Mouse (Mus musculus) cerebellum, adult 9-11 months (tissue): ENCODE measurements around the gene Polr2l.

Experiments used
- DNase-seq: peaks from one replicate; pipeline ENCODE4 v3.0.0; 2022

Polr2l gene

DNA sequence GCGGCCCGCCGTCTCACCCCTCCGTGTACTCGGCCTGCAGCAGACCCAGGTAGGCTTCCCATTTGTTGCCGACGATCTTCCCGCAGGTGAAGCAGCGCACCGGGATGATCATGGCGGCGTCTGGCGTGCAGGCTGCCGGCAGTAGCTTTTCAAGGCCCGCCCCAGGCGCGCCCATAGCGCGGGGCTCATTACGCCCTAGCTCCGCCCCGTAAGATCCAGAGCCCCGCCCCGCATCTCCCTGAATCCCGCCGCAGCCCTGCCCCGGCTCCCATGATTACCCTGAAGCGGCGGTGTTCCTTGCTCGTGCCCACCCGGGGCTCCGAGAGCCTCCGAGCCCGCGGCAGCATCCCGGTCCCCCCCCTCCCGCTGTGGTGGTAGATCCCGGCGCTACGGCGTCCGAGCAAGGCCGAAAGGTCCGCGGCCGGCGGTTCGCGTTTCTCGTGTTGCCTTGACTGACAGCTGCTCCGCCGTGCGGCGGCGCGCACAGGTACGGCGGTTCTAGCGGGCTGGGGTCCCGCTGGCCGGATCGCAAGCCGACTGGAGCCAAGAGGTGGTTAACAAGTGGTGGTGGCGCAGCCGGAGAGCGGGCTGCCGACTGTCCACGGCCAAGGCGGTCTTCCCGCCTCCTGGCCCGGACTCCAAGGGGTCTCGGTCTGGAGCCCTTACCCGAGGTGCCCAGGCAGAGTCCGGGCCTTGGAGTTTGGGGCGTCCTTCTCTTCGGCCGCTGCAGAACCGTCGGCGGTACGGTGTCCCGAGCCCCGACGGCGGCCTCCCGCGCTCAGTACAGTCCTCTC is at the start of gene Polr2l, which contains the start of gene Tspan4:
TSS of gene Polr2l (minus strand) at position 122 of the 794 bp plus-strand sequence.
TSS of gene Tspan4 (plus strand) at position 230 of the 794 bp plus-strand sequence.
- peak; percentile 87 for DNase-seq

DNA sequence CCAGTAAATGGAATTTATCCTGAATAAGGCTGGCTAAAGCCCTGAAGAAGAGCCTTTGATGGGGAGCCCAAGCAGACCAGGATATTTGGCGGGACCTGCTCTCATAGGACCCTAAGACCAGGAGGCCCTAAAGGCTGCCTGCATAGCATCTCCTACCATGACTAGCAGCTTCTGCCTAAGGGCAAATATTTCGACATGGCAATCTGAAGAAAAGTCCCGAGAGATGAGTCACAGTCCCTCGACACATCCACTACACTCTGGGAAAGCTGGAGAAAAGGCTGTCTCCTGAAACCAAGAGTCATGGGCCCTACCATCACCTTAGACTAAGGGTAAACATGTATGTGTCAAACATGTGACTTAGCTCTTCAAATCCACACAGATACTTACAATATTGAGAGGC is 49.3 kb upstream of the Polr2l start:
- DNase-seq, result peak; percentile 22

DNA sequence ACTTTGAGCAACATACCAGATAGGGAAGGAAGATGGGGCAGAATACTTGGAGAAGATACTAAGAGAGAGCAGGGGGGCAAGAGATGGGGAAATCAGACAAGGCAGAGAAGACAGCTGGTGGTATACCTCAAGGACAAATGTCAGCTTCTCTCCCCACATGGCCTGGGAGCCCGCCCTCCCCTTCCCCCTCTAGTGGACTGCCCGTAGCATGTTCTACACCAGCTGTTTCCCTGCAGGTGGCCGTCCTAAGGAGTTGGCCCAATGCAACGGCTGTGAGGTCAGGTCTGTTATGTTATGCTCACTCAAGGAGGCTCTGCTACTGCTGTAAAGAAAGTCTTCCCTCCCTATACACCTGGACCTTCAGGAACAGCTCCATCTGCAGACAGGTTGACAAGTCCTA is 48.1 kb upstream of the Polr2l start:
- DNase-seq, result no peak

DNA sequence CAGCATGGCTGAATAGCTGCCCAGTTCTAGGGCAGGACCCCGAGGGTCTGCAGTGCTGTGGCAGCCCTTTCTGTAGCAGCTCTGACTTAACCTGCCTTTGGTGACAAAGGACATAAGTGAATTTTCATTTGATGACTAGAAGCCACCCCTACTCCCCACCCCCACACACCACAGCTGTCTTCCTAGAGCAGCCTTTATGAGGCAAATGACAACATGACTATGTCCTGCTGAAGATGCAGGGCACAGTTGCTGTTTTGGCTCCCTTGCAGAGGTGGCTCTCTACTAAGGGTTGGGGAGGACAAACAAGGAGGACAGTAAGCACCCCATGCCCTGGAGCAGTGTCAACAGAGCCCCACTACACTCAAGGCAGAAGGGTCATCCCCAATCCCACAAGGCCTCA is 44.9 kb upstream of the Polr2l start:
- DNase-seq, result no peak

DNA sequence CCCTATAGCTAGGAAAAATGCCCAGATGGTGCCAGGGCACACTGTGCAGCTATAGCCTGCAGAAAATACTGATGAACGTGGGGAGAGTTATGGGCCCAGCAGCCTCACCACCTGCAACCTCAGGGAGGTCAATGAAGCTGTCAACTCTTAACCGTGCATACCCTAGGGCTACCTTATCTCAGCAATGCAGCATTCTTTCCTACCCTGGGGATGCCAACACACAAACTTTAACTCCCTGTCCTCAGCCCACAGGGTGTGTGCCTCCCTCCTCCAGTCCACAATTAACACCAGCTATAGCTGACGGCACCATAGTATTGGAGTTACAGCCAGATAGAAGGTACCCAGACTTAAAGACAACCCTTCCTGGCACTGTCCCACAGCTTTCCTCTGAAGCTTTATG is 44.0 kb upstream of the Polr2l start:
- DNase-seq, result no peak

DNA sequence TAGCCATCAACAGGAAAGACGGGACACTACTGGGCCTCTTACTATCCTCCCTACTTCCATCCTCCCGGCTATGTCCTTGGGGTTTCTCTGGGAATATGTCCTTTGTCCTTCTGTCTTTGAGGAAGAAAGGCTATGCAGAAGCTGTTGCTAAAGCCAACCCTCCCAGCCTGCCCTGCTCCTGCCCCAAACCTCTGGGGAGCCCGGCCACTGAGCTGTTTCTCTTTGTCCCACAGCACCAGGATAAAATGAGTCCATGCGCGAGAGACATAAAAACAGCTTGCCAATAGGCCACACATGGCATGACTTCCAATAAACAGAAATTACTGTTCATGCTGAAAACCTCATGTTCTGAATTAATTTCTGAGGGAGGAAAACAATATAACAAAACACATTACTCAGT is 43.4 kb upstream of the Polr2l start:
- no peak for DNase-seq

DNA sequence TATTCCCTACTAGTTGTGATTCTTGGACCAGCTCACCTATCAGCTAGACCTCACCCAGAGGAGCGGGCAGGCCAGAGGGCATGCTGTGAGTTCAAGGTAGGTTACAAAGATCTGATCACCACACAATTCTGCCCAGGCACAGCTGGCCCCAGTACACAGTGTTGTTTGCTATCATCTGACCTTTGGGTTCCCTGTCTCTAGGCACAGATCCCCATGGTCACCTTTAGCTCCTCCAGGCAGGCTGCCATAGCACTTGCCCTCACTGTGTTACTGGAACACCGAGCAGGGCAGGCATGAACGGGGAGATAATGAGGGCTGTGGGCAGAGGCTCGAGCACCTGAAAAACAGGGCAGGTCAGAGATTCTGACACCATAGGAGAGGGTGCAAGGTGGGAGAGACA is 42.7 kb upstream of the Polr2l start:
- DNase-seq, result no peak

DNA sequence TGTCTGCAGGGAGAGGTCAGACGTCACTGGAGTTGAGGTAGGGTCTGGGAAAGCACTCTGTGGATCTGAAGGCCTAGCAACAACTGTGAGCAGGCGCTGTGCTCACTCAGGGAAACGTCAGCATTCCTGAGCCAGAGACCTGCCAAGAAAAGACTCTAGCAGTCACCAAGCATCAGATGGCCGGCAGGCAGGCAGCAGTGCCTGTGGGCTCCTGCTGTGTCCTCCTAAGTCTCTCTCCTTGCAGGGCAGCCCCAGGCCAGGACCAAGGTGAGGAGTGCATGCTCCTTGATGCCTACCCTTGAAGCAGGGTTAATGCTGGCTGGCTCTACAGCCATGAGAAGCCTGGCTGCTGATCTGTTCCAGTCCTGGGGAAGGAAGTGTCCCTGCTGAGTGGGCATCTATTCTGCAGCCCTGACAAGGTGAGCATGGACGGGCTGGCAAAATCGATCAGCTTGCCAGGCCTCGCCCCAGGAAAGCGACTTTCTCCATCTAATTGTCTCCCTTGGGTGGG is 35.8 kb upstream of the Polr2l start:
- peak; percentile 81 for DNase-seq

DNA sequence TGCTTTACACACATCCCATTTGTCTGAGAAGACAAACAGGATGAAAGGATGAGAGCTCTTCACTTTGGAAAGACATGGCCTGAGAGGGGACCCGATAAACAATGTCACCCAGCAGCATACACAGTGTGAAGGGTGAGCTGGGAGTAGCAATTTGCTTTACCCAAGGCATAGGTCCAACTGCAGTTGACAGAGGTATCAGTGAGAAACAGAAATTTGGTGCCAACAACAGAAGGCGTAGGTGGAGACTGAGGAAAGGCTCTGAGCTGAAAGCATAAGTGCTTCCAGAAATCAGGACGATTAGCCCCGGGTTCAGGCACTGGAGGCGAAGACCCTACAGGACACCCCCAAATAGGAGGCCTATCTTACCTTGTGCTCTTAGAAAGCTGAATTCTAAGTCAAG is 35.3 kb upstream of the Polr2l start:
- peak; percentile 76 for DNase-seq

DNA sequence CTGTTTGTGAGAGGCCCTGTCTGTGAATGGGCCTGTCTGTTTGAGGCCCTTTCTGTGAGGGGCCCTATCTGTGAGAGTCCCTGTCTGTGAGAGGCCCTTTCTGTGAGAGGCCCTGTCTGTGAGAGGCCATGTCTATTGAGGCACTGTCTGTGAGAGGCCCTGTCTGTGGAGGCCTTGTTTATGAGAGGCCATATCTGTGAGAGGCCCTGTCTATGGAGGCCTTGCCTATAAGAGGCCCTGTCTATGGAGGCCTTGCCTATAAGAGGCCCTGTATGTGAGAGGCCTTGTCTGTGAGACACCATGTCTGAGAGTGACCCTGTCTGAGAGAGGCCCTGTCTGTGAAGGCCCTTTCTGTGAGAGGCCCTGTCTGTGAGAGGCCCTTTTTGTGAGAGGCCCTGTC is 33.2 kb upstream of the Polr2l start:
- no peak for DNase-seq

DNA sequence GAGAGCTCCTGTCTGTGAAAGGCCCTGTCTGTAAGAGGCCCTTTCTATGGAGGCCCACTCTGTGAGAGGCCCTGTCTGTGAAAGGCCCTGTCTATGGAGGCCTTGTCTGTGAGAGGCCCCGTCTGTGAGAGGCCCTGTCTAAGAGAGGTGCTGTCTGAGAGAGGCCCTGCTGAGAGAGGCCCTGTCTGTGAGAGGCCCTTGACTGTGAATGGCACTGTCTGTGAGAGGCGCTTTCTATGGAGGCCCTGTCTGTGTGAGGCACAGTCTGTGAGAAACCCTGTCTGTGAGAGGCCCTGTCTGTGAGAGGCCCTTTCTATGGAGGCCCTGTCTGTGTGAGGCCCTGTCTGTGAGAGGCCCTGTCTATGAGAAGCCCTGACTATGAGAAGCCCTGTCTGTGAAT is 31.3 kb upstream of the Polr2l start:
- DNase-seq, result no peak

DNA sequence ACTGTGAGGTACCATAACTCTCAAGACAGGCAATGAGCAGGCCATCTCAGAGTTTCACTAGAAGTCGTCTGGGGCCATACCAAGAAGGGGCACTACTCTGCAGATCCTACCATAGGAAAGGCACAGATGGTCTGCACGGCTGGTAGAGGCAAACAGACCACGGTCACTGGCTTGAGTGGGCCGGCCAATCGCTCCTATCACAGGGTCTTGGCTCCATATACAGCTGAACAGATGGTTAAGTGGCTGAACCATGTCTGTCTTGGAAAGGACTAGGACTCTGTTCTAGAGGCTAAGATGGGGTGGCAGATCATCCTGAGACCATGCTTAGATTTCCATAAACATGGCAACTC is 27.6 kb upstream of the Polr2l start:
- DNase-seq, result peak; percentile 88

DNA sequence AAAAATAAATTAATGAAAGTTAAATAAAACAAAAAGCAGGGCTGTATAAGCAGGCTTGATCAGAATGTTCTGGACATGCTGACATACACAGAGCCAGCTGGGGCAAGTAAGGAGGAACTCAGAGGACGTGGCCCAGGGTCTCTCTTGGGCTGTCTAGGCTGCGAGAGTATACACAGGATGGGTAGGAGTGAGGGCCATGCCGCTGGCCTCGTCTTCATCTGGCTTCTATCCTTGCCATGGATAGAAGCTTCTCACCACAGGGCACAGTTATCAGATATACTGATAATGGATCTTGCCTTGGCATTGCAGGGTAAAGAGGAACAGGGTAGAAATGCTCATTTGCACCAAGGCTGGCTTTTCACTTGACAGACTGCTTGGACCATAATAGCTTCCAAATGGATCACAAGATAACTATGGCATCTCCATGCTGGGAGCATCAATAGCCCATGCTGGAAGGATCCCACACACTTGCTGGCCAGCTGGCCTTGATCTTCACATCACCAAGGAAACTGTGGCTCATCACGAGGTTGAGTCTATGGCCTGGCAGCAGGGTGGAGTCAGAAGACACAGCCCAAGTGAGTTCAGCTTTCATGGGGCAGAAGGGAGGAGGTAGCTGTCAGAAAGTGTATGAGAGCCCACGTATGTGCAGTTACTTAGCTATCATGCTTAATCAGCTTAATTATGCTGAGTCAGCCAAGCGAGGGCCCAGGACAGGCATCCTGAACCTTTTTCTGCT is 27.1 kb upstream of the Polr2l start:
- DNase-seq, result peak; percentile 67

DNA sequence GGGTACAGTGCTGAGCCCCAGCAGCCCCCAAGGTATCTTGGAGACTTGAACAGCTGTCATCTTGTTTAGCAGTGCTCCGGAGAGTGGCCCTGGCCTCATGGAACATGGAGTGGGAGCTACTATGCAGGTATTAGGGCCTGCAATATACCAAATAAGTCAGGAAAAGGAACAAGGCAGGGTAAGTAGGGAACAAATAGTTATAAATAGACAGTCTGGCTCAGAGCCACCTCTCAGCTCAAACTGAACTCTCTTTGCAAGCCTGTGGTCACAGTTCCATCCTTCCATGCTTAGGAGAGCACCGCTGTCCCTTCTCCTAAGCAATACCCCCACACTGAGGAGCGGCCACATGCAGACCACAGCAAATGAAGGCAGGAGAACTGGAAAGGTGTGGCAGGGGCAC is 22.7 kb upstream of the Polr2l start:
- no peak for DNase-seq

DNA sequence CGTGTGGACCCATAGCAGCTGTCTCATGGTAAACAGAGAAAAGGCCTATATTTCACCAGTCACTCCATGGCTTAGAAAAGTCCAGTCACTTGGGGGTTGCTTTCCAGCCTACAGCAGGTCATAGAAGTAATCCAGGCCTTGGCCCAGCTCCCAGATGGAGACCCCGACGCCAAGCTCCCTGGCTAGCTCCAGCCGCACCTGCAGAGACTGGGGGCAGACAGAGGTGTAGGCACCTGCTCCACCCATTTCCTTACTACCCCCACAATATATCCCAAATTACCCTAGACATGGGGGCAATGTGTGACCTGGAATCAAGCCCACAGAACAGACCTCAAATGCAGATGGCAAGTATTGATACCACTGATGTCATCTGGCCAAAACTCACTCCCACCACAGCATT is 21.0 kb upstream of the Polr2l start:
- peak; percentile 65 for DNase-seq

DNA sequence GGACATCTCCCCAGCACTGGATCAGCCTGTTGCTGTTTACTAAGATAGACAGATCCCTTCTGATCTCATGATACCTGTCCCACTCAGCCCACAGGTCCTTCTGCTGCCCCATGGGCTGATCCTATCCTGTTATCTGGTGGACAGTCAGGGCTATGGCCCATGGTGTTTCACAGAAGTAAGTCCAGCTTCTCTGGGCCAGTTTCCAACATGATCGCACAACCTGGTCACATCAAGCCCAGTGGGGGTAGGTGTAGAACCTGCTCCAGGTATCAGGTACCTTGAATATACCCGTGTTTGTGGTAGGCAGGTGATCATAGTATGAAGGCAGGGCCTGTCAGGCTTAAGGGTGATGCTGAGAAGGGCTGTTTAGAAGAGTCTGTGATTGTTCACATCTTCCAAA is 20.4 kb upstream of the Polr2l start:
- DNase-seq, result no peak

DNA sequence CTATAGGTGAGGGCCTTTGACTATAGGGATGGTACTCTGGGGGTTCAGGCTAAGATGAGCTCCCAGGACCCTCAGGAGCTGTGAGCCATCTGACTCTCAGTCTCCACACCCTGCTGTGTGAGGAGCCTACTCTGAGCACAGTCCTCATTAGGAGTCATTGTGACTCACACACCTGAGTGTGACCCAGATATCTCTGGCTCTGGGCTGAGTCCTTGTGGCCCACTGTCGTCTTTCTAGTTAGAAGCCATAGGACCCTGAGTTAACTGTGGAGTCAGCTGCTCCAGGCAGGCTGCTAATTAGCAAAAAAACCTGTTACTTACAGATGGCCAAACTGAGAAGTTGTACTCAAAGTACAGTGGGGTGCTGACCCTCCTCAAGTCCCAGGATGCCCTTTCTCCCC is 18.8 kb upstream of the Polr2l start:
- no peak for DNase-seq

DNA sequence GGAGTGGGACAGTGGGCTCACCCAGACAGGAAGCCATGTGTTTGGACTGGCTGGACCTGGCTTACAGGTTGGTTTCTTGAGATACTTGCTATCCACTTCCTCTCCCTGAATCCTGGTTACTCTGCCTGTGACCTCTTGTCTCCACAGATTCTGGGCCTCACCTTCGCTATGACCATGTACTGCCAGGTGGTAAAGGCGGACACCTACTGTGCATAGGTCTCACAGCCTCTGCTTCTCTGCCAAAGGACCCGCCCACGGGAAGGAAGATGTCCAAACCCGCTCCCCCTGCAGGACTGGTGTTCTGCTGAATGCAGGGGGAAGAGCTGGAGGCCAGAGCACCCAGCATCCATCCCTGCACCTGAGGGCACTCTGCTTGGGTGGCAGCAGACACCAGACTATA is 17.8 kb upstream of the Polr2l start:
- DNase-seq, result peak; percentile 82

DNA sequence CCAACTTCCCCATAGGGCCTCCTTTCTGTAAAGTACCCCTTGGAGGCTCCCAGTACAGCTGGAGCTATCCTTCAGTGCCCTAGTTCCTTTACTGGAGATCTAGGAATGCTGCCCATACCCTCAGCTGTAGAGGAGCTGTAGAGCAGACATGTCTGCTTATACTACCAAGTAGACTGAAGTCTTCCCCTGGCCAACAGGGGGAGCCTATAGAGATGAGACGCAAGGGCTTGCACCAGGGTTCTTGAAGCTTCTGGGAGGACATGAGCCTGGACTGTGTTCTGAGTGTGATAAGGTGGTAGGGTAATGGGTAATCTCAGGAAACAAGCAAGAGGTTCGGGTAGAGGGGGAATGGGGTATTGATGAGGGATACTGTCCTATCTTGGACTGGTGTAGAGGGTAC is 16.2 kb upstream of the Polr2l start:
- no peak for DNase-seq

DNA sequence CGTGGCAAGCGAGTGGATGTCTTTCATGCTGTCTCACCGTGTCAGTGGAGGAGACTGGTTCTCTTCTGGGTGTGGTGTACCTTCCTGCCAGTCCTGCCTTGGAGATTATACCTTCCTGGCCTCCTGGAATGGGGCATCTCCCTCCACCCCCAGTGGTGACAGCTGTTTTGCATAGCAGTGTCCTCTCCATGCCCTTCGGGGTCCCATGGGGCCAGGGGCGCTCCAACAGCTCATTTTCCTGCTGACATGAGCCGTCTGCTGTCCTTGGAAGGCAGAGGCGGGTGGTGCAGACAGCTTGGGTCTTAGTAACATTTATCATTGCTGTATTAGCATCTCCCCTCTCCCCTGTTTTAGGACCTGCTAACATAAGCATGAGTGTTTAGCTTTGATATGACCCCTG is 12.2 kb upstream of the Polr2l start:
- DNase-seq, result peak; percentile 61

DNA sequence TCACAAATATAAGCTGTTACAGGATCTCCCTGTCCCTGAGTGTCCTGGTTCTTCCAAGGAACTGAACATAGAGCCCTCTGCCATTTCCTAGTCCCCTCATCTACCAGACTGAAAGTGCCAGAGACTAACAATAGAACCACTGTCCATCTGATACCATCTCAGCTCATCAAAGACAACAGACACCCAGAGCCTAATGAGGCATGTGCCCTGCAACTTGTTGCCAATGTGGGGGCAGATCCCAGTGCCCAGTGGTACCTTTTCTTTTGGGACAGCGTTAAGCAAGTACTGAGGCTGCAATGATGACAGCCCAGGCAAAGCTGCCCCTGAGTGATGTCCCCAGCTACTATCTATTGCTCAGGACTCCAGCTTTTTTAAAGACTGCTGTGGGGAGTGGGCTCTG is 11.3 kb upstream of the Polr2l start:
- peak; percentile 66 for DNase-seq

DNA sequence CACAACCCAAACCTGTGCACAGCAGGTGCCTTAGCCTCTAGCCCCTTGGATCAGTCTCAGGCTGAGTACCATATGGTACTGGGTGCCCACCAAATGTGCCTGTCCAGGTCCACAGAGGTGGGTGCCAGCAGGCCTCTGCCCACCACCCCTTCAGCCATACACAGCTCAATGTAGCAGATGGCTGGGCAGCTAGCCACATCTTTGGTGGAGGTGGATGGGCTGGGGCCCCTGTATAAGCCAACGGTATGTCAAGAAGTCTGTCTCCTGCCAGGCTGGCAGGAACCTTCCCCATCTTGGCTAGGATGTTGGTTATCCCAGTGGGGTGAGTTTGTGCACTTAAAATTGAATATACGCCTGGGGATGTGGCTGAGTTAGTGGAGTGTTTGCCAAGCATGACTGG is 10.7 kb upstream of the Polr2l start:
- peak; percentile 98 for DNase-seq

DNA sequence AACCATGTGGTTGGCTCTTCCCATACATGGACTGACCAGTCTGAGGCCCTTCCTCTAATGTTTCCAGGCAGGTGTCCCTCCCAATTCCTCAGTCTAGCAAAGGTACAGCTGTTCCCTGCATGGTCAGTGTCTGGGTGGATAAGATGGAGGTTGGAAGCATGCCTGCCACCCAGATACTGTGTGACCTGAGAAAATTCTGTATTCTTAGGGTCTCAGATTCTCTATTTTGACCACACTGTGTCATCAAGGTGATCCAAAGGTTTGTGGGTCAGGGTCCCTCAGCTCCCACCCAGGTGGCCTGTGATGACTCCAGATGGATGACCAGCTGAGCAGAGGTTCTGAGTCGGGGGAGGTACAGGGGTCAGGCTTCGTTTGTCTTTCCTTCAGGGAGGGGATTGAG is 10.3 kb upstream of the Polr2l start:
- DNase-seq, result no peak
